Mouse (Mus musculus) limb, embryonic 13.5 days (tissue): Measurements from ENCODE around the gene Itga11. TPM values are rescaled to one million over a fixed set of nuclear protein-coding genes. Genes with fewer than 3 reads are reported as not detected.
"Not testable (repeated sequence)": the region's sequence is repeated elsewhere in the genome, so short reads cannot be mapped to it uniquely, and the experiment has no call there.

Experiments
- ATAC-seq: fragments of 200-750 bp; cut with Nextera tagmentation; 2 replicates; pipeline ENCODE4 v1.8.0; 2017; ENCODE audit warnings: low read depth, moderate number of reproducible peaks, moderate TSS enrichment; ENCODE audit not compliant: low FRiP score
- H3K27ac ChIP-seq: fragments of 300-500 bp; sonication (generic); 2 replicates; pipeline ENCODE4 v1.5.1; 2015; ENCODE audit warnings: inconsistent platforms, mild to moderate bottlenecking, moderate library complexity
- H3K27me3 ChIP-seq: fragments of 300-500 bp; sonication (generic); 2 replicates; pipeline ENCODE4 v1.6.1; 2015; ENCODE audit warnings: mild to moderate bottlenecking, inconsistent platforms
- H3K36me3 ChIP-seq: fragments of 300-500 bp; sonication (generic); 2 replicates; pipeline ENCODE4 v1.6.1; 2015; ENCODE audit warnings: inconsistent platforms, mild to moderate bottlenecking, moderate library complexity
- H3K4me1 ChIP-seq: fragments of 300-500 bp; sonication (generic); 2 replicates; pipeline ENCODE4 v1.6.1; 2015; ENCODE audit warnings: inconsistent platforms
- H3K4me2 ChIP-seq: fragments of 300-500 bp; sonication (generic); replicated peaks from 2 replicates; pipeline ENCODE4 v1.6.1; 2015; ENCODE audit warnings: inconsistent platforms, mild to moderate bottlenecking, moderate library complexity
- H3K4me3 ChIP-seq: fragments of 300-500 bp; sonication (generic); 2 replicates; pipeline ENCODE4 v1.5.1; 2015; ENCODE audit warnings: moderate library complexity, mild to moderate bottlenecking, inconsistent platforms
- H3K9ac ChIP-seq: fragments of 300-500 bp; sonication (generic); 2 replicates; pipeline ENCODE4 v1.6.1; 2015; ENCODE audit warnings: mild to moderate bottlenecking, inconsistent platforms
- H3K9me3 ChIP-seq: fragments of 300-500 bp; sonication (generic); 2 replicates; pipeline ENCODE4 v1.6.1; 2016; ENCODE audit warnings: inconsistent platforms
- WGBS: fragments of 180-500 bp; shearing (Covaris S2); methylation state at CpG from one replicate; pipeline ENCODE4 v1.1.7; 2015; 5-methylcytosine and 5-hydroxymethylcytosine counted together
- polyA plus RNA-seq: library from polyadenylated mRNA; unstranded; fragments of >200 nt; fragmentation: Nextera tagmentation; extraction: Ambion mirVana; gene quantifications from 2 replicates; pipeline ENCODE4 v1.2.1, GENCODE M21; 2015

Itga11 gene
- polyA plus RNA-seq, 1 experiment from 2014 or later, result 8.2 TPM

GRCm38 (mm10) chr9:62810543-62811515 lies 133.2 kb downstream of the Itga11 start:
- peak overlapping the region; percentile 96 for H3K27ac ChIP-seq
- peak overlapping the region; percentile 92 for H3K4me2 ChIP-seq
- peak; percentile 72 for ATAC-seq
- under 1% methylated on average over 57 of the region's 58 CpGs for WGBS
- H3K4me1 ChIP-seq, result peaks cover 30% of the 10 kb centered on the region
- H3K27me3 ChIP-seq, result no peaks in the 10 kb centered on the region
- peak overlapping the region; percentile 91 for H3K9ac ChIP-seq
- H3K36me3 ChIP-seq, result no peaks in the 10 kb centered on the region
- no peaks in the 10 kb centered on the region for H3K9me3 ChIP-seq
- peak overlapping the region; percentile 85 for H3K4me3 ChIP-seq

GRCm38 (mm10) chr9:62811516-62812121 lies 134.0 kb downstream of the Itga11 start, which contains the start of gene Fem1b:
Fem1b (minus strand) TSS chr9:62811934.
- H3K9ac ChIP-seq, result peak within 1 kb of the TSS; percentile 91

GRCm38 (mm10) chr9:62812216-62813049 lies 134.8 kb downstream of the Itga11 start:
- no peaks in the 10 kb centered on the region for H3K9me3 ChIP-seq
- WGBS, result 16% methylated on average over 14 of the region's 14 CpGs
- no peak for ATAC-seq
- peak overlapping the region; percentile 96; the same call in 1 of the 2 replicates for H3K27ac ChIP-seq
- no peaks in the 10 kb centered on the region for H3K36me3 ChIP-seq
- peaks cover 30% of the 10 kb centered on the region for H3K4me1 ChIP-seq
- peak overlapping the region; percentile 85 for H3K4me3 ChIP-seq
- H3K9ac ChIP-seq, result peak overlapping the region; percentile 91
- no peaks in the 10 kb centered on the region for H3K27me3 ChIP-seq
- H3K4me2 ChIP-seq, result peak overlapping the region; percentile 92

More at GRCm38 (mm10) chr9:62811516-62812121, 134.0 kb downstream of the Itga11 start, which contains the start of gene Fem1b:
- peak within 1 kb of the TSS; percentile 85 for H3K4me3 ChIP-seq
- peak within 1 kb of the TSS; percentile 92 for H3K4me2 ChIP-seq
- peaks cover 30% of the 10 kb centered on the region for H3K4me1 ChIP-seq
- no peaks in the 10 kb centered on the region for H3K36me3 ChIP-seq
- peak; percentile 91 for ATAC-seq
- H3K27ac ChIP-seq, result peak within 1 kb of the TSS; percentile 96
- WGBS, result under 1% methylated on average over 65 of the region's 68 CpGs
- H3K9me3 ChIP-seq, result no peaks in the 10 kb centered on the region
- no peaks in the 10 kb centered on the region for H3K27me3 ChIP-seq

GRCm38 (mm10) chr9:62814751-62815150 lies 137.1 kb downstream of the Itga11 start:
- Histone ChIP-seq H3K27ac (no peak overlapping the region), H3K9ac (no peak overlapping the region)
- 82% methylated on average over 2 of the region's 2 CpGs for WGBS

GRCm38 (mm10) chr9:62816323-62817098 lies 138.9 kb downstream of the Itga11 start:
- H3K9ac ChIP-seq, result no peak overlapping the region
- H3K27ac ChIP-seq, result peak overlapping the region; percentile 52; the same call in 1 of the 2 replicates
- H3K9me3 ChIP-seq, result no peaks in the 10 kb centered on the region
- 78% methylated on average over 9 of the region's 9 CpGs for WGBS
- peaks cover 7% of the 10 kb centered on the region for H3K4me1 ChIP-seq
- ATAC-seq, result no peak
- no peak overlapping the region for H3K4me3 ChIP-seq
- H3K27me3 ChIP-seq, result no peaks in the 10 kb centered on the region
- H3K4me2 ChIP-seq, result no peak overlapping the region
- no peaks in the 10 kb centered on the region for H3K36me3 ChIP-seq

More at GRCm38 (mm10) chr9:62814751-62815150, 137.1 kb downstream of the Itga11 start:
- ATAC-seq, result no peak
- Histone ChIP-seq H3K4me1 (peaks cover 15% of the 10 kb centered on the region), H3K27me3 (no peaks in the 10 kb centered on the region), H3K9me3 (no peaks in the 10 kb centered on the region), H3K4me2 (no peak overlapping the region), H3K36me3 (no peaks in the 10 kb centered on the region), H3K4me3 (no peak overlapping the region)

GRCm38 (mm10) chr9:62817099-62817571 lies 139.5 kb downstream of the Itga11 start:
- Histone ChIP-seq H3K4me1 (peaks cover 6% of the 10 kb centered on the region), H3K9me3 (peaks cover 3% of the 10 kb centered on the region; the same call in 1 of the 2 replicates), H3K4me2 (no peak overlapping the region), H3K4me3 (no peak overlapping the region), H3K9ac (no peak overlapping the region), H3K36me3 (no peaks in the 10 kb centered on the region), H3K27ac (peak overlapping the region; percentile 12; the same call in 1 of the 2 replicates), H3K27me3 (no peaks in the 10 kb centered on the region)
- ATAC-seq, result no peak
- 60% methylated on average over 12 of the region's 12 CpGs for WGBS

- Histone ChIP-seq H3K4me3 (no peak overlapping the region), H3K9ac (no peak overlapping the region), H3K9me3 (peaks cover 3% of the 10 kb centered on the region; the same call in 1 of the 2 replicates), H3K27me3 (no peaks in the 10 kb centered on the region), H3K4me2 (no peak overlapping the region), H3K4me1 (no peaks in the 10 kb centered on the region), H3K27ac (peak overlapping the region; percentile 12; the same call in 1 of the 2 replicates), H3K36me3 (no peaks in the 10 kb centered on the region)
- ATAC-seq, result no peak
- WGBS, result 69% methylated on average over 4 of the region's 4 CpGs
Observed at GRCm38 (mm10) chr9:62817828-62818614, 140.4 kb downstream of the Itga11 start.

GRCm38 (mm10) chr9:62819494-62819893 lies 141.9 kb downstream of the Itga11 start:
- H3K4me2 ChIP-seq, result no peak overlapping the region
- H3K9ac ChIP-seq, result no peak overlapping the region
- H3K4me1 ChIP-seq, result no peaks in the 10 kb centered on the region
- 88% methylated on average over 3 of the region's 3 CpGs for WGBS
- no peaks in the 10 kb centered on the region for H3K27me3 ChIP-seq
- H3K9me3 ChIP-seq, result peaks cover 3% of the 10 kb centered on the region; the same call in 1 of the 2 replicates
- H3K4me3 ChIP-seq, result no peak overlapping the region
- no peak overlapping the region for H3K27ac ChIP-seq
- H3K36me3 ChIP-seq, result no peaks in the 10 kb centered on the region
- ATAC-seq, result no peak

- 83% methylated on average over 6 of the region's 6 CpGs for WGBS
- H3K9ac ChIP-seq, H3K9me3 ChIP-seq, H3K27ac ChIP-seq, H3K4me1 ChIP-seq, H3K4me3 ChIP-seq, H3K4me2 ChIP-seq, H3K27me3 ChIP-seq, H3K36me3 ChIP-seq, ATAC-seq: not testable (repeated sequence)
Observed at GRCm38 (mm10) chr9:62819910-62820309, 142.3 kb downstream of the Itga11 start.

- H3K27ac ChIP-seq, result no peak overlapping the region
Observed at GRCm38 (mm10) chr9:62820829-62821228, 143.2 kb downstream of the Itga11 start.

More at GRCm38 (mm10) chr9:62820829-62821228, 143.2 kb downstream of the Itga11 start:
- Histone ChIP-seq H3K4me1 (peaks cover 10% of the 10 kb centered on the region), H3K9ac (no peak overlapping the region), H3K27me3 (no peaks in the 10 kb centered on the region), H3K4me2 (no peak overlapping the region), H3K36me3 (no peaks in the 10 kb centered on the region), H3K4me3 (no peak overlapping the region), H3K9me3 (peaks cover 3% of the 10 kb centered on the region; the same call in 1 of the 2 replicates)
- WGBS, result 78% methylated on average over 6 of the region's 6 CpGs
- ATAC-seq, result no peak; the same call in 1 of the 2 replicates
